Mouse (Mus musculus): ENCODE data around the gene Katna1. TPM values are rescaled to one million over a fixed set of nuclear protein-coding genes. Genes with fewer than 3 reads are reported as not detected.

Gene Katna1
- polyA plus RNA-seq, 1 experiment from 2014 or later = 45.5 TPM

DNA sequence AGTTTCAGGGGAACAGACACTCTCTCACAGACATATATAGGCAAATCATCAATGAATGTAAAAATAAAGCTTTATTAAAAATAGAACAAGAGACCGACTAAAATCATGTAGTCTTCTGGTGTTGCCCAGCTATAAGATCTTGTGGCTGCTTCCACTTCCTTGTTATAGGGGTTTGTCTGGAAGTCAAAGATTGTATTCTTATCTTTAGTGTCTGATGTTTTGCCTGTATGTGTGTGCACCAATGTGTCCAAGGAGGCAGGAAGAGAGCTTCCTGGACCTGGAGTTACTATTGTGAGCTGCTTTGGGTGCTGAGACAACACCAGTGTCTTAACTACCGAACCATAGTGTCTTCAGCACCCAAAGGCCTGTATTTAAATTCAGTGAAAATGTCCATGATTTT is 31.7 kb downstream of the Katna1 start:
- H3K4me3 ChIP-seq (ENCODE audit: low read length) = no peak overlapping the region
- no peaks in the 10 kb centered on the region for H3K27me3 ChIP-seq (ENCODE audit: control insufficient read depth, insufficient read depth, low read length)
- no peaks in the 10 kb centered on the region for H3K4me1 ChIP-seq (ENCODE audit: control insufficient read depth, insufficient read depth, low read length)
- H3K36me3 ChIP-seq (ENCODE audit: control insufficient read depth, insufficient read depth) = peaks cover 43% of the 10 kb centered on the region
- H3K27ac ChIP-seq (ENCODE audit: low read length) = no peak overlapping the region
- H3K9ac ChIP-seq (ENCODE audit: low read length) = no peak overlapping the region
- H3K4me2 ChIP-seq (ENCODE audit: low read depth, low read length) = no peak overlapping the region
- no peak for ATAC-seq (replicated peaks; ENCODE audit: extremely low read depth, insufficient read depth, low FRiP score)
- H3K9me3 ChIP-seq (replicated peaks; ENCODE audit: control insufficient read depth, low read length) = no peaks in the 10 kb centered on the region
- 76% methylated on average over 2 of the region's 2 CpGs for WGBS

DNA sequence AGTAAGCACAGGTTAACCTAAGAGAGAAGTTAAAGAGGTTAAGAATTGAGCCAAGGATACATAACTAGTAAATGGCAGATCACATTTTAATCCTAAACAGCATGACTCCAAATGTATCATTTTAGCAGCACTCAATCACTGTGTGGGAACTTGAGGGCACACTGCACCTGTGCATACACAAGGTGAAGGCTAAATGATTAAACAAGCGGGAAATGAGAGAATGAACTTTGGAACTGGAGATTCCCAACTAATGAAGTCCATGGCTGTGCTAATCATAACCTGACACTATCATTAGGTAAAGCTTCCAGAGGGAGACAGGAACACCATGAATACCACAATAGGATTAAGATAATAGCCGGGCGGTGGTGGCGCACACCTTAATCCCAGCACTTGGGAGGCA is 46.5 kb downstream of the Katna1 start:
- H3K9ac ChIP-seq (ENCODE audit: low read length) = no peak overlapping the region
- peaks cover 38% of the 10 kb centered on the region for H3K36me3 ChIP-seq (ENCODE audit: control insufficient read depth, insufficient read depth)
- H3K9me3 ChIP-seq (replicated peaks; ENCODE audit: control insufficient read depth, low read length) = no peaks in the 10 kb centered on the region
- ATAC-seq (replicated peaks; ENCODE audit: extremely low read depth, insufficient read depth, low FRiP score) = no peak
- H3K4me2 ChIP-seq (ENCODE audit: low read depth, low read length) = no peak overlapping the region
- no peaks in the 10 kb centered on the region for H3K27me3 ChIP-seq (ENCODE audit: control insufficient read depth, insufficient read depth, low read length)
- H3K27ac ChIP-seq (ENCODE audit: low read length) = no peak overlapping the region
- 88% methylated on average over 4 of the region's 4 CpGs for WGBS
- H3K4me3 ChIP-seq (ENCODE audit: low read length) = no peak overlapping the region
- no peaks in the 10 kb centered on the region for H3K4me1 ChIP-seq (ENCODE audit: control insufficient read depth, insufficient read depth, low read length)

DNA sequence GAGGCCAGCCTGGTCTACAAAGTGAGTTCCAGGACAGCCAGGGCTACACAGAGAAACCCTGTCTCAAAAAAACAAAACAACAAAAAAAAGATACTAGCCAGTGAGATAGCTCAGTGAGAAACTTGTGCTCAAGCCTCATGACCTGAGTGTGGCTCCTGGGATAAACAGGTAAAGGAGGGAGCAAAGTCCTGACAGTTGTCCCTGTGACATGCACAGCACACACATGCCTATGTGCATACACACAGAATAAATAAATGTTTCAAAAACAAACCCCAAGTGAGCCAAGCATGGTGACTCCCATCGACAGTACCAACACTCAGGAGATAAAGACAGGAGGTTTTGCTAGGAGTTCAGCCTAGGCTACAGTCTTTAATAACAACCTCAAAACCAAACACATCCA is 47.0 kb downstream of the Katna1 start:
- H3K4me2 ChIP-seq (ENCODE audit: low read depth, low read length) = no peak overlapping the region
- H3K27ac ChIP-seq (ENCODE audit: low read length) = no peak overlapping the region
- WGBS = 96% methylated on average over 1 of the region's 1 CpGs
- H3K36me3 ChIP-seq (ENCODE audit: control insufficient read depth, insufficient read depth) = peaks cover 38% of the 10 kb centered on the region
- no peaks in the 10 kb centered on the region for H3K27me3 ChIP-seq (ENCODE audit: control insufficient read depth, insufficient read depth, low read length)
- H3K4me1 ChIP-seq (ENCODE audit: control insufficient read depth, insufficient read depth, low read length) = no peaks in the 10 kb centered on the region
- H3K9me3 ChIP-seq (replicated peaks; ENCODE audit: control insufficient read depth, low read length) = no peaks in the 10 kb centered on the region
- ATAC-seq (replicated peaks; ENCODE audit: extremely low read depth, insufficient read depth, low FRiP score) = no peak
- no peak overlapping the region for H3K4me3 ChIP-seq (ENCODE audit: low read length)
- H3K9ac ChIP-seq (ENCODE audit: low read length) = no peak overlapping the region

DNA sequence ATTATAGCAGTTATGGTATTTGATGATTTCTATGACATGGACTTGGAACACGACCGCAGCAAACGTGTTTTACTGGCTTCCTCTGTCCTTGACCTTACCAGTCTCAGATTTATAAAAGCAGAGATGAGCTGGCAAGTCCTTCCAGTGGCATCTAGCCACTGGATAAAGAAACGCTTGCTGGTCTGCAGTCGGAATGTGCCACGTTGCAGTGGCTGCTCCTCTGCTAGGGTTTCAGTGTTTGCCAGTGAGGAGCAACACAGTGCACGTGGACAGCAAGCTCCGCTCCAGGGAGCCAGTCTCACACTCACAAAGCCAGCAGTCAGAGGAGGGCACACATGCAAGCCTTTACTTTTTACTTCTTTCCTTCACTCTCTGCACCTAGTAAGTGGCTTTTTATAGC is 49.6 kb downstream of the Katna1 start:
- H3K9me3 ChIP-seq (replicated peaks; ENCODE audit: control insufficient read depth, low read length) = no peaks in the 10 kb centered on the region
- ATAC-seq (replicated peaks; ENCODE audit: extremely low read depth, insufficient read depth, low FRiP score) = no peak
- WGBS = 88% methylated on average over 8 of the region's 8 CpGs

GRCm38 (mm10) chr10:7778361-7778760 is 52.6 kb downstream of the Katna1 start:
- Histone ChIP-seq H3K4me3 (ENCODE audit: low read length) (no peak overlapping the region), H3K27me3 (ENCODE audit: control insufficient read depth, insufficient read depth, low read length) (no peaks in the 10 kb centered on the region), H3K4me2 (ENCODE audit: low read depth, low read length) (no peak overlapping the region), H3K27ac (ENCODE audit: low read length) (no peak overlapping the region), H3K9me3 (replicated peaks; ENCODE audit: control insufficient read depth, low read length) (no peaks in the 10 kb centered on the region), H3K36me3 (ENCODE audit: control insufficient read depth, insufficient read depth) (peaks cover 13% of the 10 kb centered on the region), H3K4me1 (ENCODE audit: control insufficient read depth, insufficient read depth, low read length) (no peaks in the 10 kb centered on the region; the same call in none of the 2 replicates), H3K9ac (ENCODE audit: low read length) (no peak overlapping the region)
- 92% methylated on average over 3 of the region's 3 CpGs for WGBS
- ATAC-seq (replicated peaks; ENCODE audit: extremely low read depth, insufficient read depth, low FRiP score) = no peak

More for the DNA sequence above, 49.6 kb downstream of the Katna1 start:
- peaks cover 32% of the 10 kb centered on the region for H3K36me3 ChIP-seq (ENCODE audit: control insufficient read depth, insufficient read depth)
- no peak overlapping the region for H3K9ac ChIP-seq (ENCODE audit: low read length)
- no peak overlapping the region for H3K27ac ChIP-seq (ENCODE audit: low read length)
- no peaks in the 10 kb centered on the region; the same call in 1 of the 2 replicates for H3K4me1 ChIP-seq (ENCODE audit: control insufficient read depth, insufficient read depth, low read length)
- no peak overlapping the region for H3K4me3 ChIP-seq (ENCODE audit: low read length)
- no peak overlapping the region for H3K4me2 ChIP-seq (ENCODE audit: low read depth, low read length)
- H3K27me3 ChIP-seq (ENCODE audit: control insufficient read depth, insufficient read depth, low read length) = no peaks in the 10 kb centered on the region

GRCm38 (mm10) chr10:7779751-7780237 is 54.0 kb downstream of the Katna1 start:
- Histone ChIP-seq H3K27ac (ENCODE audit: low read length) (no peak overlapping the region; the same call in 1 of the 2 replicates), H3K27me3 (ENCODE audit: control insufficient read depth, insufficient read depth, low read length) (no peaks in the 10 kb centered on the region), H3K4me2 (ENCODE audit: low read depth, low read length) (peak overlapping the region; percentile 76), H3K9ac (ENCODE audit: low read length) (peak overlapping the region; percentile 91), H3K36me3 (ENCODE audit: control insufficient read depth, insufficient read depth) (peaks cover 7% of the 10 kb centered on the region), H3K9me3 (replicated peaks; ENCODE audit: control insufficient read depth, low read length) (no peaks in the 10 kb centered on the region), H3K4me3 (ENCODE audit: low read length) (peak overlapping the region; percentile 79), H3K4me1 (ENCODE audit: control insufficient read depth, insufficient read depth, low read length) (no peaks in the 10 kb centered on the region; the same call in none of the 2 replicates)
- WGBS = 17% methylated on average over 7 of the region's 7 CpGs
- ATAC-seq (replicated peaks; ENCODE audit: extremely low read depth, insufficient read depth, low FRiP score) = no peak

DNA sequence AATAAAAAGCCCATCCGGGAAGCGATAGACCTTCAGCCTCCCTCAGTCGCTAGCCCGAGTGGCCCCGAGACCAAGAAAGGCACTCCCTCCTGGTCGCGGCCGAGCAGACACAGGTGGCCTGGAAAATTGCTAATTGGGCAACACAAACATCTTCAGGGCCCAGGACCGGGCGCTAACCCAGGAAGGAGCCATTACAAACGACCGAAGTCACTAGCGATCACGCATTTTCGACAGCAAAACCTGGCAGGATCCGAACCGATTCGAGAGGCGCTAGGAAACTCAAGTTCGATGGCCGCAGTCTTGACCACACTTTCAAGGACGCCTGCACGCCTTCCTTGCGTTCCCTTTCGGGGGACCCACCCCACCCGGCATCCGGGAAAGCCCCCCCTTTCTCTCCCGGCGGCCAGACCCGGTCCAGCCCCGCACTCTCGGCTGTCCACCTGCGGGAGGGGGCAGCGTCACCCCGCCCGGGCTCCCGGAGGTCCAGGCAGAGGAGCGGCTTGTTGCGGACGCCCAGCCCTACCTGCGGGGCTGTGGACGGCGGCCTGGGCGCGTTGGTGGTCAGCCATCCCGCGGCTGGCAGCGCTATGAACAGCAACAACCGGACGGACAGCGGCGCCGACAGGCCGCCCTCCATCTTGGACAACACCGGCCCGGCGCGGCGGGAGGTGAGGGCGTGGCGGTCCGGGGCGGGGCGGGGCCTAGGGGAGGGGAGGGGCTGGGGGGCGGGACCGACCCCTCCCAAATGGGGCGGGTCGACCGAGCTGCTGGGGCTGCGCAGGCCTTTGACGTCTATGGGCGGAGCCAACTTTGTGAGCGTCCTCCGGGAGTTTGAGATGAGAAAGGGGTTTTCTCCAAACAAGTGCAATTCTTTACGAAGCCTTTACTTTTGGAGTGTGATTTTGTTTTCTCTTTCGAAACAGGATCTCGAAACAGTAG is 54.7 kb downstream of the Katna1 start:
- peak overlapping the region; percentile 91 for H3K9ac ChIP-seq (ENCODE audit: low read length)
- peaks cover 4% of the 10 kb centered on the region; the same call in 1 of the 2 replicates for H3K36me3 ChIP-seq (ENCODE audit: control insufficient read depth, insufficient read depth)
- peak overlapping the region; percentile 76 for H3K4me2 ChIP-seq (ENCODE audit: low read depth, low read length)
- no peaks in the 10 kb centered on the region for H3K9me3 ChIP-seq (replicated peaks; ENCODE audit: control insufficient read depth, low read length)
- peak; percentile 96 for ATAC-seq (replicated peaks; ENCODE audit: extremely low read depth, insufficient read depth, low FRiP score)
- H3K4me3 ChIP-seq (ENCODE audit: low read length) = peak overlapping the region; percentile 79
- H3K27ac ChIP-seq (ENCODE audit: low read length) = peak overlapping the region; percentile 56
- WGBS = under 1% methylated on average over 63 of the region's 77 CpGs
- no peaks in the 10 kb centered on the region; the same call in none of the 2 replicates for H3K4me1 ChIP-seq (ENCODE audit: control insufficient read depth, insufficient read depth, low read length)
- H3K27me3 ChIP-seq (ENCODE audit: control insufficient read depth, insufficient read depth, low read length) = no peaks in the 10 kb centered on the region

DNA sequence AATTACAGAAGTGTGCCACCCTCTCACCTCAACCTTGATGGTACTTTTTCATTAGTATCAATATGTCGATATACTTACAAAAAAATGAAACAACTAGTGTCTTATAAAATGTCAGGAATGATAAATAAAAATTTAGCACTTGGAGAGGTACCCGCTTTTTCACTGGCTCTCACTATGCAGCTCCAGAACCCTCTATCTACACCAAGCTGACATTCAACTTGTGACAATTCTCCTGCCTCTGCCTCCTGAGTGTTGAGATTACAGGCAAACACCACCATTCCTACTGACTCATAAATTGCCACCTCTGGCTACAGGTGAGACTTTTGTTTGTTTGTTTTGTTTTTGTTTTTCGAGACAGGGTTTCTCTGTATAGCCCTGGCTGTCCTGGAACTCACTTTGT is 55.4 kb downstream of the Katna1 start:
- Histone ChIP-seq H3K27ac (ENCODE audit: low read length) (no peak overlapping the region), H3K4me3 (ENCODE audit: low read length) (peak overlapping the region; percentile 79), H3K4me1 (ENCODE audit: control insufficient read depth, insufficient read depth, low read length) (no peaks in the 10 kb centered on the region; the same call in none of the 2 replicates), H3K27me3 (ENCODE audit: control insufficient read depth, insufficient read depth, low read length) (no peaks in the 10 kb centered on the region), H3K9ac (ENCODE audit: low read length) (peak overlapping the region; percentile 64), H3K4me2 (ENCODE audit: low read depth, low read length) (peak overlapping the region; percentile 67), H3K36me3 (ENCODE audit: control insufficient read depth, insufficient read depth) (peaks cover 4% of the 10 kb centered on the region; the same call in 1 of the 2 replicates), H3K9me3 (replicated peaks; ENCODE audit: control insufficient read depth, low read length) (no peaks in the 10 kb centered on the region)
- no peak for ATAC-seq (replicated peaks; ENCODE audit: extremely low read depth, insufficient read depth, low FRiP score)
- WGBS = 51% methylated on average over 3 of the region's 3 CpGs

DNA sequence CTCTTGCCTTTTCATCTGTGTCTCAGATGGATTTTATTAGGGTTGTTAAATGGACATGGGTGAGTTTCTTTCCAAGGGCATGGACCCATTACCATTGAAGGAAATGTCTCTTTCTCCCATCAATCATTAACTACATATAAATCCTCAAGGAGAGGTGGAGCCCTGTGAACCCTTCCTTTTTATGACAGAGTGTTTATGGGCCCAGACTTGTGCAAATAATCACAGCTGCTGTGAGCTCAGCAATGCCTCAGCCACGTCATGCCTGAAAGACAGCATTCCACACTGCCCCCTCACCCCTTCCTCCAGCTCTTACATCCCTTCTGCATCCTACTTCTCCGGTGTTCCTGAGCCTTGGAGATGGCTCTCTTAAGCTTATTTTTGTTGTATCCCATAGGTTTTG is 61.5 kb downstream of the Katna1 start:
- Histone ChIP-seq H3K27ac (ENCODE audit: low read length) (no peak overlapping the region), H3K36me3 (ENCODE audit: control insufficient read depth, insufficient read depth) (peaks cover 6% of the 10 kb centered on the region), H3K4me1 (ENCODE audit: control insufficient read depth, insufficient read depth, low read length) (peaks cover 2% of the 10 kb centered on the region; the same call in 1 of the 2 replicates), H3K9me3 (replicated peaks; ENCODE audit: control insufficient read depth, low read length) (no peaks in the 10 kb centered on the region), H3K4me2 (ENCODE audit: low read depth, low read length) (no peak overlapping the region), H3K9ac (ENCODE audit: low read length) (no peak overlapping the region), H3K27me3 (ENCODE audit: control insufficient read depth, insufficient read depth, low read length) (no peaks in the 10 kb centered on the region), H3K4me3 (ENCODE audit: low read length) (no peak overlapping the region)
- 49% methylated on average over 2 of the region's 2 CpGs for WGBS
- no peak for ATAC-seq (replicated peaks; ENCODE audit: extremely low read depth, insufficient read depth, low FRiP score)

Data from heart, embryonic 16.5 days (tissue).